Mouse (Mus musculus): ENCODE data around the gene Cyp26a1.

Cyp26a1 gene

GRCm38 (mm10) chr19:37697651-37698272 lies at the start of gene Cyp26a1:
Cyp26a1 (plus strand) TSS chr19:37697798.
- DNase-seq (ENCODE audit: low spot score), result peak; percentile 60

GRCm38 (mm10) chr19:37647994-37648393 lies 49.6 kb upstream of the Cyp26a1 start:
- peak; percentile 68 for DNase-seq (ENCODE audit: low spot score)

GRCm38 (mm10) chr19:37650526-37650925 lies 47.1 kb upstream of the Cyp26a1 start:
- no peak for DNase-seq (ENCODE audit: low spot score)

- DNase-seq (ENCODE audit: low spot score), result peak; percentile 19
Observed at GRCm38 (mm10) chr19:37654012-37654411, 43.6 kb upstream of the Cyp26a1 start.

- peak; percentile 69 for DNase-seq (ENCODE audit: low spot score)
Observed at GRCm38 (mm10) chr19:37656441-37656840, 41.2 kb upstream of the Cyp26a1 start.

- no peak for DNase-seq (ENCODE audit: low spot score)
Observed at GRCm38 (mm10) chr19:37665256-37665655, 32.3 kb upstream of the Cyp26a1 start.

GRCm38 (mm10) chr19:37667855-37668594 lies 29.6 kb upstream of the Cyp26a1 start:
- DNase-seq (ENCODE audit: low spot score), result no peak

- no peak for DNase-seq (ENCODE audit: low spot score)
Observed at GRCm38 (mm10) chr19:37668657-37669056, 28.9 kb upstream of the Cyp26a1 start.

GRCm38 (mm10) chr19:37669486-37669885 lies 28.1 kb upstream of the Cyp26a1 start:
- DNase-seq (ENCODE audit: low spot score), result no peak

- no peak for DNase-seq (ENCODE audit: low spot score)
Observed at GRCm38 (mm10) chr19:37673393-37673792, 24.2 kb upstream of the Cyp26a1 start.

GRCm38 (mm10) chr19:37685281-37685680 lies 12.3 kb upstream of the Cyp26a1 start, which contains the start of gene Cyp26c1:
Cyp26c1 (plus strand) TSS chr19:37685581.
- DNase-seq (ENCODE audit: low spot score), result peak; percentile 28

- DNase-seq (ENCODE audit: low spot score), result peak; percentile 23
Observed at GRCm38 (mm10) chr19:37686347-37686746, 11.3 kb upstream of the Cyp26a1 start.

- DNase-seq (ENCODE audit: low spot score), result peak; percentile 70
Observed at GRCm38 (mm10) chr19:37686941-37687850, 10.4 kb upstream of the Cyp26a1 start.

- DNase-seq (ENCODE audit: low spot score), result no peak
Observed at GRCm38 (mm10) chr19:37689478-37689877, 8.1 kb upstream of the Cyp26a1 start.

- DNase-seq (ENCODE audit: low spot score), result peak; percentile 79
Observed at GRCm38 (mm10) chr19:37690716-37691115, 6.9 kb upstream of the Cyp26a1 start.

GRCm38 (mm10) chr19:37692879-37693278 lies 4.7 kb upstream of the Cyp26a1 start:
- peak; percentile 68 for DNase-seq (ENCODE audit: low spot score)

- DNase-seq (ENCODE audit: low spot score), result no peak
Observed at GRCm38 (mm10) chr19:37695146-37695545, 2.5 kb upstream of the Cyp26a1 start.

GRCm38 (mm10) chr19:37695762-37696602 lies 1.6 kb upstream of the Cyp26a1 start:
- peak; percentile 68 for DNase-seq (ENCODE audit: low spot score)

GRCm38 (mm10) chr19:37696603-37697334 lies 829 bp upstream of the Cyp26a1 start:
- DNase-seq (ENCODE audit: low spot score), result peak; percentile 45

GRCm38 (mm10) chr19:37697335-37697636 lies 312 bp upstream of the Cyp26a1 start:
- no peak for DNase-seq (ENCODE audit: low spot score)
